Mouse (Mus musculus) forebrain, embryonic 13.5 days (tissue): Measurements from ENCODE around the gene Csrp3. TPM values are rescaled to one million over a fixed set of nuclear protein-coding genes. Genes with fewer than 3 reads are reported as not detected.

ENCODE experiments used
- ATAC-seq: fragments of 200-750 bp; cut with Nextera tagmentation; 2 replicates; pipeline ENCODE4 v1.8.0; 2017
- H3K27ac ChIP-seq: fragments of 300-500 bp; sonication (generic); 2 replicates; pipeline ENCODE4 v1.5.1; 2015; ENCODE audit warnings: inconsistent platforms, mild to moderate bottlenecking, moderate library complexity
- H3K27me3 ChIP-seq: fragments of 300-500 bp; sonication (generic); 2 replicates; pipeline ENCODE4 v1.6.1; 2015; ENCODE audit warnings: mild to moderate bottlenecking, inconsistent platforms
- H3K36me3 ChIP-seq: fragments of 300-500 bp; sonication (generic); 2 replicates; pipeline ENCODE4 v1.6.1; 2015; ENCODE audit warnings: mild to moderate bottlenecking, inconsistent platforms; ENCODE audit not compliant: poor library complexity, severe bottlenecking
- H3K4me1 ChIP-seq: fragments of 300-500 bp; sonication (generic); 2 replicates; pipeline ENCODE4 v1.6.1; 2015; ENCODE audit warnings: inconsistent platforms
- H3K4me2 ChIP-seq: fragments of 300-500 bp; sonication (generic); 2 replicates; pipeline ENCODE4 v1.6.1; 2015; ENCODE audit warnings: inconsistent platforms, mild to moderate bottlenecking, moderate library complexity
- H3K4me3 ChIP-seq: fragments of 300-500 bp; sonication (generic); 2 replicates; pipeline ENCODE4 v1.5.1; 2015; ENCODE audit warnings: mild to moderate bottlenecking, inconsistent platforms
- H3K9ac ChIP-seq: fragments of 300-500 bp; sonication (generic); 2 replicates; pipeline ENCODE4 v1.6.1; 2015; ENCODE audit warnings: mild to moderate bottlenecking, inconsistent platforms
- H3K9me3 ChIP-seq: fragments of 300-500 bp; sonication (generic); replicated peaks from 2 replicates; pipeline ENCODE4 v1.6.1; 2016; ENCODE audit warnings: inconsistent platforms
- WGBS: fragments of 180-500 bp; shearing (Covaris S2); methylation state at CpG from one replicate; pipeline ENCODE4 v1.1.7; 2015; 5-methylcytosine and 5-hydroxymethylcytosine counted together
- polyA plus RNA-seq: library from polyadenylated mRNA; unstranded; fragments of >200 nt; fragmentation: Nextera tagmentation; extraction: Ambion mirVana; gene quantifications from 2 replicates; pipeline ENCODE4 v1.2.1, GENCODE M21; 2015

The Csrp3 gene
- polyA plus RNA-seq, 1 experiment from 2014 or later, result not detected

DNA sequence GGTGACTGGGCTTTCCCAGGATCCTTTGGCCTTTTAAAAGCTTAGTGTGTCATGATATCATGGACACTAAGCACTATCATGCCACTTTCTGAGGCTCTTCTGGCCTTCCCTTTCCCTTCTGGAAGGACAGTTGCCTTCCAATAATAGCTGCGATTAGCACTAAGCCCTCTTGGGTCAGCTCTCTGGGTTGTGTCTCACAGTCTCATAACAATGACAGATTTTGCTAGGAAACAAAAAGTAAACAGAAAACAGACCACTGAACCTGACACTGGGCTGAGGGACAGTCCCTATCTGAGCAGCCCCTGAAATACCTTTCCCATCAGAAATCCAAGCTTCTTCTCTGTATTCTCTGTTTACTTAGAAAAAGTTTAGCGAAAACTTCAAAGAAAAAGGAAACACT lies 7.3 kb downstream of the Csrp3 start:
- Histone ChIP-seq H3K9me3 (no peaks in the 10 kb centered on the region), H3K27me3 (no peaks in the 10 kb centered on the region), H3K36me3 (no peaks in the 10 kb centered on the region), H3K4me1 (peaks cover under 1% of the 10 kb centered on the region; the same call in 1 of the 2 replicates), H3K27ac (no peak overlapping the region), H3K4me2 (no peak overlapping the region), H3K4me3 (no peak overlapping the region), H3K9ac (no peak overlapping the region)
- no peak for ATAC-seq
- 79% methylated on average over 2 of the region's 2 CpGs for WGBS

DNA sequence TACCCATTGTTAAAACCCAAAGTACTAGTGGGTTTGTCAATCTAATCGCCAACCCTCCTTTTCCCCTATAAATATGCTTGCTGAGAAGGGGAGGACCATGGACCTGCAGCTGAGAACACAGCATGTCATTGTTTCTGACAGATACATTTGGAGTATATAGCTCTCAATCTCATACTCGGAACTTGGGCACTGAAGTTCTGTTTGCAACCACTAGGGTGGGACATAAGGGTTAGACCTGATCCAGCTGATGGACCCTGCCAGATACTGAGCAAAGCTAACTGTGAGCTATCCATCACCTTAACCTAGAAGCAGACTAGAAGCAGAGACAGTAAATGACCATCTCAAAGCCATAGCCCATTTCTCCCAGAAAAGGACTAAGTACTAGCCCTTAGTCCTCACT lies 9.4 kb downstream of the Csrp3 start:
- no peaks in the 10 kb centered on the region for H3K36me3 ChIP-seq
- H3K4me1 ChIP-seq, result peaks cover 13% of the 10 kb centered on the region
- H3K9ac ChIP-seq, result no peak overlapping the region
- H3K4me2 ChIP-seq, result no peak overlapping the region
- 64% methylated on average over 2 of the region's 2 CpGs for WGBS
- no peak for ATAC-seq
- no peaks in the 10 kb centered on the region for H3K27me3 ChIP-seq
- H3K9me3 ChIP-seq, result no peaks in the 10 kb centered on the region
- no peak overlapping the region for H3K4me3 ChIP-seq
- no peak overlapping the region for H3K27ac ChIP-seq

DNA sequence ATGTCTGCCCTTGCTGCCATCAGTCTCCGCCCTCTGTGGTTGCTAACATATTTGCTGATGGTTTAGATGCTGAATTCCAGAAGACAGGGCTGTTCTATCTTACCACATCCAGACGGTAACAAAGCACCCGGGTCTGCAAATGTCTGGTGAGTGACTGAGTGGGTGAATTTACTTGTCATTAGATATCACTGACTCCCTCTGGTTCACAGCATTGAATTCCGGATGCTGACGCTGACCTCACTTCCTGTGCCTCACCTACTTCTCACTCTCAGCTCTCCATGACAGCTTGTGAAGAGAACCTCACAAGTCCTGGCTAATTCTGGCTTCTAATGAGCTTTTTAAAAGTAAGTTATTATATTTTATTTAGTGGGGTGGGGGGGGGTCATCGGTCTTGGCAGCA lies 10.9 kb downstream of the Csrp3 start:
- WGBS, result 85% methylated on average over 6 of the region's 6 CpGs
- Histone ChIP-seq H3K9ac (no peak overlapping the region), H3K27ac (no peak overlapping the region)

GRCm38 (mm10) chr7:48834989-48835626 lies 12.7 kb downstream of the Csrp3 start:
- no peak for ATAC-seq
- H3K36me3 ChIP-seq, result no peaks in the 10 kb centered on the region
- H3K27me3 ChIP-seq, result no peaks in the 10 kb centered on the region
- H3K4me3 ChIP-seq, result no peak overlapping the region
- 48% methylated on average over 12 of the region's 12 CpGs for WGBS
- no peak overlapping the region for H3K9ac ChIP-seq
- peaks cover 13% of the 10 kb centered on the region for H3K4me1 ChIP-seq
- no peak overlapping the region for H3K4me2 ChIP-seq
- H3K27ac ChIP-seq, result no peak overlapping the region
- H3K9me3 ChIP-seq, result no peaks in the 10 kb centered on the region

More for the DNA sequence above, 10.9 kb downstream of the Csrp3 start:
- ATAC-seq, result no peak
- H3K4me1 ChIP-seq, result peaks cover 13% of the 10 kb centered on the region
- no peaks in the 10 kb centered on the region for H3K36me3 ChIP-seq
- H3K9me3 ChIP-seq, result no peaks in the 10 kb centered on the region
- no peak overlapping the region for H3K4me2 ChIP-seq
- H3K27me3 ChIP-seq, result no peaks in the 10 kb centered on the region
- H3K4me3 ChIP-seq, result no peak overlapping the region

- Histone ChIP-seq H3K27ac (no peak overlapping the region), H3K9me3 (no peaks in the 10 kb centered on the region), H3K4me2 (no peak overlapping the region), H3K4me1 (peaks cover 13% of the 10 kb centered on the region), H3K9ac (no peak overlapping the region), H3K27me3 (no peaks in the 10 kb centered on the region), H3K4me3 (no peak overlapping the region), H3K36me3 (no peaks in the 10 kb centered on the region)
- ATAC-seq, result peak; percentile 21; the same call in 1 of the 2 replicates
- 33% methylated on average over 4 of the region's 4 CpGs for WGBS
Observed at GRCm38 (mm10) chr7:48834371-48834970, 13.4 kb downstream of the Csrp3 start.

- no peak for ATAC-seq
- Histone ChIP-seq H3K4me1 (peaks cover 13% of the 10 kb centered on the region), H3K4me2 (no peak overlapping the region), H3K36me3 (peaks cover 6% of the 10 kb centered on the region), H3K9me3 (no peaks in the 10 kb centered on the region), H3K9ac (no peak overlapping the region), H3K27me3 (no peaks in the 10 kb centered on the region), H3K27ac (no peak overlapping the region), H3K4me3 (no peak overlapping the region)
- WGBS, result 72% methylated on average over 1 of the region's 1 CpGs
Observed at GRCm38 (mm10) chr7:48832735-48833134, 15.1 kb downstream of the Csrp3 start.

DNA sequence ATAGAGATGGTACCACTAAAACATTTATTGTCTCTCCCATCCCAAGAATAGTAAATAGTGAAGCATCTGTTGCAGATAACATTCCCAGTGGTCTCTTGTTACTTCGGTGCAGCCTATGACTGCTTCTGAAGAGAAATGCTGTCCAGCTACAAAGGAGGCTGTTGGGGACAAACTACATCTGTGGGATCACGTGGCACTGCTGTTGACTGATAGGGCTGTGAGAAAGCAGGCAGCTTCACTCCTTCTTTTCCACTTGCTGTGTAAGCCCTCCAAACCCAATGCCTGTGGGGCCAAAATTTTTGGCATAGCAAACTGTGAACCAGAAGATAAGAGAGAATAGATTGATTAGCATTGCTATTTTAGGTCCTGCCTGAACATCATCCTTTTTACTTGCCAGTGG lies 17.4 kb downstream of the Csrp3 start:
- peaks cover 26% of the 10 kb centered on the region for H3K36me3 ChIP-seq

GRCm38 (mm10) chr7:48829177-48829910 lies 18.5 kb downstream of the Csrp3 start:
- Histone ChIP-seq H3K4me3 (no peak overlapping the region), H3K27me3 (no peaks in the 10 kb centered on the region), H3K9ac (no peak overlapping the region), H3K36me3 (peaks cover 36% of the 10 kb centered on the region), H3K4me2 (no peak overlapping the region), H3K4me1 (peaks cover 1% of the 10 kb centered on the region), H3K9me3 (no peaks in the 10 kb centered on the region), H3K27ac (no peak overlapping the region)
- 85% methylated on average over 5 of the region's 5 CpGs for whole genome bisulfite sequencing
- no peak for ATAC-seq

More for the DNA sequence above, 17.4 kb downstream of the Csrp3 start:
- Histone ChIP-seq H3K27me3 (no peaks in the 10 kb centered on the region), H3K27ac (no peak overlapping the region), H3K9ac (no peak overlapping the region), H3K4me3 (no peak overlapping the region), H3K4me2 (no peak overlapping the region), H3K4me1 (peaks cover 12% of the 10 kb centered on the region), H3K9me3 (no peaks in the 10 kb centered on the region)
- ATAC-seq, result no peak
- 72% methylated on average over 2 of the region's 2 CpGs for WGBS

GRCm38 (mm10) chr7:48825170-48825569 lies 22.7 kb downstream of the Csrp3 start:
- no peak overlapping the region for H3K4me3 ChIP-seq
- peaks cover 67% of the 10 kb centered on the region for H3K36me3 ChIP-seq
- no peak overlapping the region for H3K4me2 ChIP-seq
- no peak for ATAC-seq
- H3K27me3 ChIP-seq, result no peaks in the 10 kb centered on the region
- no peaks in the 10 kb centered on the region for H3K4me1 ChIP-seq
- WGBS, result 95% methylated on average over 6 of the region's 6 CpGs
- no peak overlapping the region for H3K9ac ChIP-seq
- H3K27ac ChIP-seq, result no peak overlapping the region
- no peaks in the 10 kb centered on the region for H3K9me3 ChIP-seq

DNA sequence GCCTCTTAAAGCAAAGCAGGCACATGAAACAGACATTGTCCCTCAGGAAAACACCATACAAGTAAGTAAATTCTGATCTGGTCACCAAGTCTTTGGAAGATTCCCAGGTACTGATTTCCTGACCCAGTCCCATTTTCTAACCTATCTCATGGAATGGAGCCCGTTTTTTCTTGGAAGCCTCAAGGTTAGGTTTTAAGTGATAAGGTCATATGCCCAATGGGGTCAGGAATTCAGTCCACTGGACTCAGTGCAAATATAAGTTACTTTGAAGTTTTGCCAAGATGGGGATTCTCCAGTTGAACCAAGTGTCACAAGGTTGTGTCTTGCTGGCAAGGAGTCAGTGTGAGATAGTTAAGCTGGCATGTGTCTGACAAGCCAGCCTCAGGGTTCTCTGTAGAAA lies 23.2 kb downstream of the Csrp3 start:
- no peak for ATAC-seq
- H3K4me1 ChIP-seq, result no peaks in the 10 kb centered on the region
- H3K9me3 ChIP-seq, result no peaks in the 10 kb centered on the region
- H3K9ac ChIP-seq, result no peak overlapping the region
- 98% methylated on average over 1 of the region's 1 CpGs for WGBS
- no peak overlapping the region for H3K4me2 ChIP-seq
- no peak overlapping the region for H3K27ac ChIP-seq
- peaks cover 72% of the 10 kb centered on the region for H3K36me3 ChIP-seq
- no peaks in the 10 kb centered on the region for H3K27me3 ChIP-seq
- no peak overlapping the region for H3K4me3 ChIP-seq

GRCm38 (mm10) chr7:48823621-48824020 lies 24.2 kb downstream of the Csrp3 start:
- H3K4me3 ChIP-seq, result no peak overlapping the region
- no peaks in the 10 kb centered on the region for H3K9me3 ChIP-seq
- no peak overlapping the region for H3K27ac ChIP-seq
- H3K36me3 ChIP-seq, result peaks cover 82% of the 10 kb centered on the region
- ATAC-seq, result no peak
- H3K27me3 ChIP-seq, result no peaks in the 10 kb centered on the region
- no peaks in the 10 kb centered on the region for H3K4me1 ChIP-seq
- no peak overlapping the region for H3K9ac ChIP-seq
- 96% methylated on average over 3 of the region's 3 CpGs for WGBS
- no peak overlapping the region for H3K4me2 ChIP-seq

GRCm38 (mm10) chr7:48821654-48822053 lies 26.2 kb downstream of the Csrp3 start:
- no peak for ATAC-seq

More at GRCm38 (mm10) chr7:48821654-48822053, 26.2 kb downstream of the Csrp3 start:
- 62% methylated on average over 5 of the region's 5 CpGs for WGBS
- H3K4me1 ChIP-seq, result no peaks in the 10 kb centered on the region
- no peaks in the 10 kb centered on the region for H3K27me3 ChIP-seq
- no peak overlapping the region for H3K9ac ChIP-seq
- H3K27ac ChIP-seq, result no peak overlapping the region
- peaks cover 84% of the 10 kb centered on the region for H3K36me3 ChIP-seq
- no peak overlapping the region for H3K4me2 ChIP-seq
- H3K9me3 ChIP-seq, result no peaks in the 10 kb centered on the region
- H3K4me3 ChIP-seq, result no peak overlapping the region
